Mouse (Mus musculus): ENCODE results near the gene Cytl1.
A peak's percentile ranks its signal among the peaks of the same experiment; 100 is the strongest.

Cytl1 gene

DNA sequence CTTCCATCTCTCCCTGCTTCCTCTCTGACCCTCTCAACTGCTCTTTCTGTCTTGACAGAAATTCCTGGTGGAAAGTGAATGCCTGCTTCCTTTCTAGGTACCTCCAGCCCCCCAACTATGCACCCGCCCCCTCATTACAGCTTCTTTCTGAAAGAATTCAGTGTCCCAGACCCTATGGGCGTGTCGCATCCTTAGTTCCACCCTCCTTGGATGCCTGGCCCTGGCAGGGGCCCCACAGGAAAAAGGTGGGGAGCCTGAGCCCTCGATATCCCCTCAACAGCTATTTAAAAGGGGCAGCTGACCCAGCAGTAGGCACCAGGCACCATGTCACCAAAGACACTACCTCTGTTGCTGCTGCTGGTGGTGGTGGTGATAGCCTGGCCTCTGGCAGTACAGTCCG, at the start of gene Cytl1:
Gene Cytl1 (plus strand): TSS at position 296 of the 400 bp plus-strand sequence.
- no peak for DNase-seq

DNA sequence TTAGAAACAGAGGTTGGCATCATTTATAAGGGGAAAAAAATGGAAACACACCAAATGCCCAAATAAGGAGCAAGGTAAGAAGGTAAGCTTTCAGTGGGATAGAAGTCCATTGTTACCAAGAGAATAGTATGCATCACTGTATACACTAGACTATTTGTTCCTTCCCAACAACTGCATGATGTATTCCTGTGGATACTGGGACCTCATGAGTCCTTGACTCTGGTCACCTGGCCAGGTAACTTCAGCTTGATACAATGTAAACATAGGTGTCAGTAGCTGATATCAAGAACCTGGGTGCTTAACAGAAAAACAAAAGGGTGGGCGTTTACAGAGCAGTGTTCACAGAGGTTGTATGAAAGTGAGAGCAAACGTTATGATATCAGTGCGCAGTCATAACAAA, 42.6 kb upstream of the Cytl1 start:
- no peak for DNase-seq

DNA sequence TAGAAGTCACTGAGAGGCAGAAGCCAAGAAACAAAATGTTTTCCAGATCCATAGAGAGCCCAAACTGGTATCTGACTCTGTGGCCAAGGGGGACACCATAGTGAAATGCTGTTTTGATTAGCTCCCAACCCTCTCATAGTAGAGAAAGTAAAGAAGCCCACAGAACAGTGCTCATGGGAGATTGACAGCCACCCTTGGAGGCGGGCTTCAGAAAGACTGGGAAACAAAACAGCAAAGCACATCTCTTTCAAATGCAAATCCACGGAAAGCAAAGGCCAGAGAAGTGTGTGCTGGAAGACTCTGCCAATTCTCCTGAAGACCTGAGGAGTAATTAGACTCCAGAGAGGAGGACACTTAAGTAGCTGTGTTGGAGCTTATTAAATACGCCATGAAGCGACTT, 39.5 kb upstream of the Cytl1 start:
- no peak for DNase-seq

DNA sequence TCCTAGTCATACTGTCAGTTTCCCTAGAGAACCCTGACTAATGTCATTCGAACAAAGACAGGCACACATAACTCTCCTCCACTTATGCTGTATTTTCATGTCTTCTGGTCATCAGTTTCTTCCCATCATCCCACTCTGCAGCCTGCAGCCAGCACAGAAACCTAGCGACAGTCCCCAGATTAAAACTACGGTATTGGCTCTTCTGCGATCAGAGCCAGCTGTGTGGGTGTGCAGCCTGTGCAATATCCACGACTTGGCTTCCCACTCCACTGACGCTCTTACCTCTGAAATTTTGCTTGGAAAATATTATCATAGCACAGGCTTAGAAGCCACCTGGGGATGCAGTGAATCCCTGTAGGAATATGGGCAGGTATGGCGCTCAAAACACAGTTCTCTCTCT, 38.0 kb upstream of the Cytl1 start:
- DNase-seq: no peak

DNA sequence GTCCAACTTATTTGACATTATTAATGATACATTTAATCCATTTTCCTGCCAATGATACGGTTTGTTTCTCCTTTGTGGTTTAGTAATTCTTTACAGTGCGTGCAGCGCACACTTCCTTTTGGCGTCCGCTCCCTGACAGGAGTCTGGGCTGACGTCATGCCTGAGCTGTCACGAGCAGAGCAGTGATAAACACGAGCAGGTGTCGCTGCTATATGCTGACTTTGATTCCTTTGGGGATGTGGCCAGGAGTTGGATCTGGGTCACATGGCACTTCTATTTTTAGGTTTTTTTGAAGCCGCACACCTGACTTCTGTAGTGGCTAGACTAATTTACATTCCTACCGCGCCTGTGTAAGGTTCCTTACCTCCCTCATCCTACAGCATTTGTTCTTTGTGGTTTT, 35.6 kb upstream of the Cytl1 start:
- DNase-seq: peak; percentile 10

DNA sequence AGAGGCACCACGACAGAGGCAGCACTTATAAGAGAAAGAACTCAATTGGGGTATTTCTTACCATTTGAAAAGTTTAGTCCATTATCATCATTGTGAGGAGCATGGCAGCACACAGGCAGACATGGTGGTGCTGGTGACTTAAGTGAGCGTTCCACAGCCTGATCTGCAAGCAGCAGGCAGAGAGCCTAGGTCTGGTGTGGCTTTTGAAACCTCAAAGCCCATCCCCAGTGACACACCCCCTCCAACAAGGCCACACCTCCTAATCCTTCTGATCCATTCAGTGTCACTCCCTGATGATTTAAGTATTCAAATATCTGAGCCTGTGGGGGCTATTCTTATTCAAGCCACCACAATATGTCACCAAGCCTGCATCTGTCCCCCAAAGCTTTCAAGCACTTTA, 30.4 kb upstream of the Cytl1 start:
- DNase-seq: no peak

DNA sequence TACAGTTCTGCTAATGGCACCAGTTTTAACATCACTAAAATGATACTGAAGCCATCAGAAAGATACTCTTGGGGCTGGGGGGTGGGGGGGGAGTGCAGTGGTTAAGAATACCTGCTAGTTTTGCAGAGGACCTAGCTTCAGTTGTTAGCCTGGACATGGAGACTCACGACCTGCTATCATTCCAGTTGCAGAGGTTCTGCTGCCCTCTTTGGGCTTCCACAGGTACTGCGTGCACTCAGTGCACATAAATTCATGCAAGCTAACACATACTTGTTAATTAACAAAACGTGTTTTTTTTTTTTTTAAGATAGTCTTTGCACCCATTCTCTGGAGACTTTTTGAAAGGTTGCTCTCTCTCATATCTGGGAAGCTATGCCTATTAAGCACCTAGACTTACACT, 27.2 kb upstream of the Cytl1 start:
- peak; percentile 8 for DNase-seq

DNA sequence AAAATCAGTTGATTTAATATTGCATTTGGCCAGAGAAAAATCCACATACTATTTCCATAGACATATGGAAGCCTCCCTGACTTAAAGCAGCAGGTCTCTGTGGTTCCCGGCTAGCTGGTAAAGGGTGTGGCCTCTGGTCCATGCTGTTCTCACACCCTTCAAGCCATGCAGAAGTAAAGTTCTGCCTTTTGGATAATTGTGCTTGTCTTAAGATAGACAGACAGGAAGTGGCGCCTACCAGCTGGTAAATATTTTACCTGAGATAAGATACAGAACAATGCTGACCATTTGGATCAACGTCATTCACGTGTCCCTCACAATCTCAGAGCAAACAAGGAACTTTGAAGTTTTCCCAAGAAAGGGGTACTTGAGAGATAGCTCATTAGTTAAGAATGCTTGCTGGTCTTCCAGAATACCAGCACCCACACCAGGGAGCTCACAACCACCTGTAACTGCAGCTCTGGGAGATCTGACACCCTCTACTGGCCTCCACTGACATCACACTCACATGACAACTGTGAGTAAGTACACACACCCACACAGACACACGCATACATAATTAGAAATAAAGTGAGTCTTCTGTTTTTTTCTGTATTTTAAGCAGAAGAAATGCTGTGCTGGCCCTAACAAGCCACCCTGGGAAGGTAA, 25.9 kb upstream of the Cytl1 start:
- no peak for DNase-seq

DNA sequence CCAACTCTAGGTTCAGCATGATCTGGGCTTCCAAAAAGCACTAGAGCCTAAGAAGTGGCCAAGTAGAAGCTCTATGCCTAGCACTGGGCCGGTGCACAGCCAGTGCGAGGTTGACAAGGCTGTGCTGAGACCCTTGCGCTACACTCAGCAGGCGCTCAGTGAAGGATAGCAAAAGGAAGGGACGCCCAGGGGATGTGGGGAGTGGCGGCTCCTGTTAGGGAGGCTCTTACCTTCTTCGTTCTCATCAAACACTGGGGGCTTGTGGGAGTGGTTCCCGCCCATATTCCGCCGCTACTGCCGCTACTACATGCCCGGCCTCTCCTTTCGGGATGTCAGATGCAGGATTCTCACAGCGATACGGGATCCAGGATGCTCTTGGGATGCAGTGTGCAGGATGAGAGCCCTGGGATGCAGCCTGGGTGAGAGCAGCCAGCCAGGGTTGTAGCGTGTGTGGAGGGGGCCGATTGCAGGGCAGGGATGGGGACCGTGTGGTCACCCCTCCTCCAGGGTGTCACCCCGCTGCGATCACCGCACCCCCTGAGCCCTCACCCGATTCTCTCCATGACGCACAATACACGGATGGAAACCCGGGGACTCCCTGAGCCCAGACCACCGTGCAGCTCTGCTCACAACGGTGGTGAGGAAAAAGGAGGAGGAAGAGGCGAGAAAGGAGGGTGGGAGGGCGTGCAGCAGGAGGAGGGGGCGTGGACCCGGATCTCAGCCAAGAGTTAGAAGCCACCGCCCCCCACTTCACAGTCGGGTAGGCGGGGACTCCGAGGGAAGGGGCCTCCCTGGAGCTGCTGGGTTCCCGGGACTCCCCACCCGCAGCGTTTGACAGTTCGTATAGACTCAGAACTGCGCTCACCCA, 18.6 kb upstream of the Cytl1 start, which contains the start of gene Stk32b:
Gene Stk32b (minus strand): TSS at position 667 of the 868 bp plus-strand sequence.
- peak; percentile 9 for DNase-seq

DNA sequence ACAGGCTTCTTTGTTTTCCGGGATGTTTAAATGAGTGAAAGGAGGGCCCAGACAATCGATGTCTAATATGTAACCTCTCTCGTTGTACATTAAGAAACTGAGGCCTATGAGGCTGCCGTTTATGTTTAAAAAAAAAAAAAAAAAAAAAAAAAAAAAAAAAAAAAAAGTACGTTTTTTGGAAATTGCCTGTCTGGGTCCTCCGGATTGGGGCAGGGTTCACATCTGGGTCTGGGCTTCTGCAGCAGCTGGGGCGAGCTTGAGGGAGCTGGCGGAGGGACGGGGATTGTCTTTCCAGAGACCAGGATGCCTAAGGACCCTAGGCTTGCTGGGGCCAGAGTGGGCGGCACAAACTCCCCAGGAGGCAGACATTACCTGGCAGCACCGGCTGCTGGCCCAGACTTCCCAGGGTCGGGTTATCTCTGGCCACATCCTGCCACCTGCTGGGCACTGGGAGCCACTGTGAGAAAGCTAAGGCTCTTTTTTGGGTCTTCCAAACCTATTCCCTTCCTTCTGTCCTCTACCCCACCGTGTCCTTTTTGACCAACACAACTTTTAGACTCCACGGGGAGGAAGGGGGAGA, 17.8 kb upstream of the Cytl1 start:
- peak; percentile 16 for DNase-seq

DNA sequence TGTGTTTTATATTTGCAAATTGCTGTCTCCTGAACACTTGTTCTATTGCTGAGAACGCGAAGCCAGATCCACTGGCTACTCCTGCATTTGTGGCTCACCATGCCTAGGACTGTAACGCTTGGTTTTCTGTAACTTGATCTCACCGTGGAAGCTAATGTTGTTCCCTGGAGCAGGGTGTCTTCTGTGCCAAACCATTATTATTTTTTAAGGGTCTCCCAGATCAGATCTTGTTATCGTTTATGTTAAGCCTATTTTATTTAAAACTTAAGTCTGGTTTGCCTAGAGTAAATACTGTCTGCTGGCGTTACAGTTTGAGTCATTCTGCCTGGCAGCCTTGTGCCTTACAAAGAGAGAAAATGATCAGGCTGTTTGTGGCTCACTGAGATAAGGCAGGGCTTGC, 14.6 kb upstream of the Cytl1 start:
- no peak for DNase-seq

DNA sequence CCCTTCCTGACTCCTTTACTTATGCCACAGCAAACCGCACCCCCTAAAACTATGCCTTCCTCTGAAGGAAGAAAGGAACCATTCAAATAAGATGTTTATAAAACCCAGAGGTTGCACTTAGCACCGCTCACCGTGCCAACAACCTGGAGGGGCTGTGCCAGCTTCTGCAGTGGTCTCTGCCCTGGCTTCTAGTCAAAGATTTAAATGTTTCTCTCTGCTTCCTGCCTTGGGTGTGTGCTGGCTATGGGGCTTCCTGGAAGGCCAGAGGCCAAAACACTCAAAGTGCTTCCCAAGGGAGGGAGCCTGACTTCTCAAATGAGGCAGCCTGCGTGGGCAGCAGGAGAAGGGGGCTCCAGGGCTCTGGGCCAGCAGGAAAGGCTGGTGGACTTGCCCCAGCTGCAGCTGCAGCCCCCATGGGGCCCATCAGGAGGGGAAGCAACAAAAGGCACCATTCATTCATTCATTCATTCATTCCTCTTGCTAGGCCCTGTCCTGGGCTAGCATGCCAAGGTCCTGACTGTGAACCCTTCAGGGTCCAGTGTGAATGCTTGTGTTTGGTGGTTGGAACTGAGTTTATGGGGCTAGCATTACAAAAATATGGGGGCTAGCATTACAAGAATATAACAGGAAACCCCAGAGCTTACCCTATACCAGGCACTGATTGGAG, 10.0 kb upstream of the Cytl1 start:
- no peak for DNase-seq

DNA sequence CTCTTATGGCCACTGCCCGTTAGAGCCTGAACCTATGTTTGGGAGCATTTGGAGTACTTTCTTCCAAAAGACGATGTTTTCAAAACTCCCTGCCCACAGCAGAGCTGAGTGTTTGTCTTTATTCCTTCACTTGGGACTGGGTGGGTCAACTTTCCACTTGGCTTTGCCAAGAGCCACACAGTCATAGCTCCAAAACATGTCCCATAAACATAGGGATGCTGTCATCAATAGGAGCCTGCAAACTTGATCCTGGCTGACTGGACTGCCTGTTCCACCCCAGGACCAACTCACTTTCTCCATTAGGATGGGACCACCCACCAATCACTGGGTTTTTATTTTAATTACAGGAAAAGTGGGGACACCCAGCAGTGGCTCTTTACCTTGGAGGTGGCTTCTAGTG, 4.5 kb upstream of the Cytl1 start:
- DNase-seq: no peak

DNA sequence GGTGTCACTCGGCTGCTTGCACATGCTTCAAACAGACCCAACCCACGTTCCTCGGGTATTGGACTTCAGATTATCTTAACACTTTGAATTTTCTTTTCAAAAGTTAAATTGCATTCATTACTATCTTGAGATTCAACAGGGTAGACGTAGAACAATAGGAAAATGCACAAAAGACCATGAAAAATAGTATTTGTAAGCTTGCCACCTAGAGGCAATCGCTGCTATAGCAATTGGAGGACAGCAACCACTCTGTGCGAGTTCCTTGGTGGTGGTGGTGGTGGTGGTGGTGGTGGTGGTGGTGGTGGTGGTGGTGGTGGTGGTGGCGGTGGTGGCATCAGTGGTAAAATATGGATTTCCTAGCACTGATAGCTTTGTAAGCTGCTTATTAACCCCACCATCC, 894 bp downstream of the Cytl1 start:
- DNase-seq: no peak

DNA sequence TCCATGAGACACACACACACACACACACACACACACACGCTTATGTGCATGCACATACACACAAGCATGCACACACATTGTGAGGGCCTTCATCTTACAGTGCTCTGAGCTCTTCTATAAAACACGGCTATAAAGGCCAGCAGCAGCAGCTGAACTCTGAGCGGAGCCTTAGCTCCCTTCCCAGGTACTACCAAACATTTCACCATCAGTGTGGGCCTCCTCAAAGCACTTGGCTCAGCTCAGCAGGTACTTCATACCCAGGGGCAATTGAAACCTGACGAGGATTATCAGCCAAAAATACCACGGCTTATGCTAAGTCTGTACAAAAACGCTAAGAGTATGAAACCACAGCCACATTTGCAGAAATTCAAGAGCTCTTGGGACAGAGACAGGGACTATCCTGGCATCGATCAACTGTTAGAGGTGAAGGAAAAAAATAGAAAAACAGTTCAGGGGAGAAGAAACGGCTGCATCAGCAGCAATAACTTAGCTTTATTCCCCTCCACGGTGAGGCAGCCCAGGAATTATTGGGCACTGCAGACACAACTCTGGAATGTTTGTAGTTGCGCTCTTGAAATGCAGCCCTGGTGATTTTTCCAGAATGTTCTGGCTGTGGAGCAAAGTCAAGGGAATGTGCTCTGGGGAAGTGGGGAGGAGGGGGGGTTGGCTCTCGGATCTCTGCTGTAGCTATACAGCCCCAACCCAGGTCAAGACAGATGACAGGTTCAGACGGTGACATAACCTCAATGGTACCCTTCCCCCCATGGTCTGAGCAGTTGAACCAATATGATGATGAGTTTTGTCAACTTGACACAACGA, 8.8 kb downstream of the Cytl1 start:
- DNase-seq: no peak

DNA sequence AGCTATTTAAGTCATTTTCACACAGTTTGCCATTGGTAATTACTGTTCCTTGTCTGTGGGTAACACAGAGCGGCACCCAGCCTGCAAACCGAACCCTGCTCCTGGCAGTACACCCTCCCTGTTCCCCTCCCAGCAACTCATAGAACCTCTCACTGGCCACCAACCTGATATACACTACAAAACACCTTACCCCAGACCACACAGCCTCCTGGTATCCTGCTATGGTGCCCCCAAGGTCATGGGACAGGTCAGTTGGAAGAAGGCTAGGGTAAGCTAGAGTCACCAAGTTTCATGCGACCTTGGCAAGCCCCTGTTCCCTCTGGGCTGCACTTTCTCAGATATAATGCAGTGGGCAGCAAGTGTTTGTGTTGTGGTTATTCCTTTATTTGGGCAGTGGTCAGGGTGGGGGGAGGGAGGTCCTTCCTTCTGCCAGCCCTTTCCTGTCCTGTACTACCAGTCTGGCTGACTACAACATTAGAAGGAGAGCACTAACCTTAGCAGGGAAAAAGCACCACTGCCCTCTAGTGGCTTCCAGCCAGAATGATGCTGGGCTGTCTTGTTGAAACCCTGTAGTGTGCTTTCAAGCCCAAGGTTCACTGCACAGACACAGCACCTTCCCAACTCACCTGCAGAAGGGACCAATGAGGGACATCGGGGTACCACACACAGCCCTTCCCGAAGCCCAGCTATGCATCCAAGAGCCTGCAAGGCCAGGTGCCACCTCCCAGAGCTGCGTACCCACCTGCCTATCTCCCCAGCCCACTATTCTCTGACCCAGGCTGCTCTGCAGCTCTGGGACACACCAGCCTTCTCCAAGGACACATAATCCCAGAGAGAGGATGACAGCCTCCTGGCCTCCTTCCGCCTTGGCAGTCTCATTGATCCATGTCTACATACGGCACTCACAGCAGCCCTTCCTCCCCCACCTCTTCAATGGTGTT, 17.0 kb downstream of the Cytl1 start:
- DNase-seq: peak; percentile 47

DNA sequence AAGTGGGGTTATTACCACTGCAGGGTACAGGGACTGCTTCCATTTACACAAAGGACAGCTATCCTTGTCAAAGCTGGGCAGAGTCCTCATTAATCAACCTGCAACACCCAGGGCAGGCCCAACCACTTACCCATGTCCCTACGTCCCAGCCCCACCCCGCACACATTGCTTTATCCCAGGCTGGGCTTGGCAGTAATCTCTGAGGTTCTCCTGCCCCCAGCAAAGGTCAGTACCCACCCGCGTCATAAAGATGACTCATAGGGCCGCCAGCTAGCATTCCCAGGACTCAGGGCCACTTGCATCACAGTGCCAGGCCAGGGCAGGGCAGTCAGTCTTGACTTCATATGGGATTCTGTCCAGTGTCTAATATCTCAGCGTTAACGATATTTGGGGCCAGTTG, 18.0 kb downstream of the Cytl1 start:
- no peak for DNase-seq

DNA sequence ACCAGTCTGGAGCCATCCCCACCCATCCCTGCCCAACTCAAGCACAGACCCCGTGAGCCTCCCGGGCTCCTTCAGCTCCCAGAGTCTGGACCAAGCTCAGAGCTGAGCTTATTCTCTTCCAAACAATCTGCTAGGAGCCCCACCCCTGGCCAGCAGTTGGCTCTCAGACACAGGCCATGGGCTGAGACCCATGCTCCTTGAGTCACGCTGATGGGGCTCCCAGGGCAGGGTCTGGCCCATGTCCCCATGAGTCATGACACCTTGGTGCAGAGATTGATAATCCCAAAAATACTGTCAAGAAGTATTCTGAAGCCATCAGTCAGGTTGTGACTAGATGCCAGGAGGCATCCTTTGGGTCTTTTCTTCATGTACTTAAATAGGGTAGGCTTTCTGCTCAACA, 26.7 kb downstream of the Cytl1 start:
- no peak for DNase-seq

DNA sequence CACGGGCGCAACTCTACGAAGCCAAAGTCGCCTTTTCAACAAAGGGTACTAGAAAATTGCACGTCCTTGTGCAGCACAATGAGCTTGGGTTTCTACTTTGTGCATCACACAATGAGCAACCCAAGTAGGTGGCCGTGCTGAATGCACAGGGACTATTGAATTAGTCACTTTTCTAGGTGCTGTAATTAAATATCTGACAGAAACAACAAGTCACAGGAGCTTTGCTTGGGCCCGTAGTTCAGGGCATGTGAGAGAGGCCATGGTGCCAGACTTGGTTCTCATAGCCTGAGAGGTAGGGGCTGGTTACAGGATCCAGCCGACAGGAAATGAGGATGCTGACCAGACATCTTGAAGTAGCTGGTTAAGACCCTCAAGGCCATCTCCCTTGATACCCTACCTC, 30.5 kb downstream of the Cytl1 start:
- no peak for DNase-seq

DNA sequence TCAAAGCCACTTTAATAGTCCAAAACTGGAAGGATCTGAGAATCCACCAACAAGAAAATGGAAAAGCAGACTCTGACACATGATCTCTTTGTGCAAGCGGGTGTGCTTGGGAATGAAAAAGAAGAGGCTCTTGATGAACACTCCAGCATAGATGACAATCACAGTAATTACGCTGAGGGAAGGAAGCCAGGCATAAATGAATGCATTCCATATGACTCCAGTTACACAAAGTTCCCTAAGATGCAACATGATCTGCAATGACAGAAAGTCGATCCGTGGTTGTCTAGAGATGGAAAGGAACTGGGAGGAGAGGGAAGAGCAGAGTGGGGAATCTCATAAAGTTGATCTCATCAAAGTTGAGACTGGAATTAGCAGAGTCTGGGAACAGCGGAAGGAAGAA, 31.9 kb downstream of the Cytl1 start:
- DNase-seq: no peak

DNA sequence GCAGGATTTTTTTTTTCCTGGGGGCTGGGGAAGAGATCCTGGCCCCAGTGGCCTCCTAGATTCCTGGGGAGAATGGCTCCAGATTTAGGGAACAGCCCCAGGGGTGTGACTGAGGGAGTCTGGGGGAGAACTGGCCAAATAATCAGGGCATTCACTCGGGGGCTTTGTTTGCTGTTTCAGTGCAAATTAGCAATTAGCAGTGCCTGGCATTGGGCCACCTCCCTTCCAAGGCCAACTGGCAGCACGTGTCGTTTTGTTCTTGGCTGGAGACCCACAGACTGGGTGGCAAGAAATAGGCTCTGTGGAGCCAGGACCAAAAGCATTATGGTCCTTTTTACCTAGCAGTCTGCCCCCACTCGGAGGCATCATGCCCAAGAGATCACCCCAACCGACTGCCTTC, 33.7 kb downstream of the Cytl1 start:
- no peak for DNase-seq

DNA sequence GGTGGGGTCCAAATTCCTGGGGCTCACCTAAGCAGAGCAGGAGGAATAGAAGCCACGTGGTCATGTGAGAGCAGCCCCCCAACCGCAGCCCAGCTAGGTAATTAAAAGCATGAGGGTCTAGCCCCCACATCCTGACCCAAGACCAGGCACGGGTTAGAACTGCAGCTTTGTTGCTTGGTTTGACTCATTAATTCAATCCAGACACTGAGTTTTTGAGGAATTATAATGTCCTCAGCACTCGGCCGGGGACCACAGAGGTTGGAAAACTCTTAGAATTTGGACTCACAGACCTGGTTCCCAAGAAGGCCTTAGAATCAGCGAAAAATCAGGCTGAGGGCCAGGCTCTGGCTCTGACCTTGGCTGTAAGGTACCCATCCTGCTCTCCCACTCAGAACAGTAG, 35.6 kb downstream of the Cytl1 start:
- DNase-seq: no peak
